Mouse (Mus musculus) ES-Bruce4 (cell line): ENCODE data around the gene Gpx5.

Experiments used
- CTCF ChIP-seq: IDR thresholded peaks from one replicate; pipeline ENCODE4 v1.8.1; 2011; ENCODE audit warnings: low read depth, low read length
- EP300 ChIP-seq: IDR thresholded peaks from 2 replicates; pipeline ENCODE4 v1.6.1; 2011; ENCODE audit warnings: low read depth, low read length; ENCODE audit not compliant: insufficient read depth
- POLR2A ChIP-seq: IDR thresholded peaks from one replicate; pipeline ENCODE4 v1.8.1; 2011; ENCODE audit warnings: low read length; ENCODE audit not compliant: insufficient read depth

DNA sequence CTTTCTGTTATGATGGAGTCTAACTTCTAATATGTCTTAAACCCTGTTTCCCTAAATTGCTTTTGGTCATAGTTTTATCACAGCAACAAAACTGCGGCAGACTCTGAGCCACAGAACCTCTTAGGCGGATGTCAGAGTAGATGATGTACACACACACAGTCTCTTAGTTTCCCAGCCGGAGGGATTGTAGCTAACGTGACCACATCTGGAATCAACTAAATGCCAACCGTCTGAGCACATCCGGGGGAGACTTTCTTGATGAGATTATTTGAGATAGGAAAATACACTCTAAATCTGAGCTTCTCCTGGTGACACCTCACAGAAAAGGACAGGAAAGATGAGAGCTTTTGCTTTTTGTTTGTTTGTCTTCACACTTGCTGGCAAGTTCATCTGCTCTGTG lies 55.4 kb downstream of the Gpx5 start:
- no peak for TF ChIP-seq CTCF
- no peak for TF ChIP-seq POLR2A
- TF ChIP-seq EP300: no peak
